Mouse (Mus musculus): ENCODE results near the gene Eif4enif1. TPM values are rescaled to one million over a fixed set of nuclear protein-coding genes. Genes with fewer than 3 reads are reported as not detected.
"Not testable (repeated sequence)": the region's sequence is repeated elsewhere in the genome, so short reads cannot be mapped to it uniquely, and the experiment has no call there.

Gene Eif4enif1
- polyA plus RNA-seq, 1 experiment from 2014 or later: 48.2 TPM

DNA sequence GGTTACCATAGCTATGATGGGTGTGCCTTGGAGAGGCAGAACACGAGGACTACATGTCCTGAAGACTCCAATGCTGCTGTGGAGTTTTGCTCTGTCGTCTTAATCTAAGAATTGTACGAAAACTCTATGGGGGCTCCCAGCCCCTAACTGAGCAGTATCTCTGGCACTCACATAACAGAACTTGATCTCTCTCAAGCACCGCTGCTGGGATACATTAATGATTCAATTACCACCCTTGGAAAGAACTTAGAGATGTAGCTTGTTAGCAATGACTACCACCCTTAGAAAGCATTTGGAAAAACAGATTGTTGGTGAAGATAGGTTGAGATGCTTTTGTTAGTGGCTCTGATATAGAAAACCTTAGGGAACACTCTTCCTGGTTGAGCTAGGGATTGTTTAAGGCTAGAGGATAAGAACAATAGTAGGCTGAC lies 34.6 kb upstream of the Eif4enif1 start:
- H3K9ac ChIP-seq, H3K27me3 ChIP-seq, H3K4me3 ChIP-seq, H3K4me2 ChIP-seq, H3K27ac ChIP-seq, H3K36me3 ChIP-seq, H3K9me3 ChIP-seq, H3K4me1 ChIP-seq: not testable (repeated sequence)
- WGBS: 72% methylated on average over 4 of the region's 4 CpGs
- ATAC-seq (ENCODE audit: borderline replicate concordance, extremely low read depth, low FRiP score, low TSS enrichment): 0 out of 2 replicates have a peak, but pooled peaks have one; percentile 8

DNA sequence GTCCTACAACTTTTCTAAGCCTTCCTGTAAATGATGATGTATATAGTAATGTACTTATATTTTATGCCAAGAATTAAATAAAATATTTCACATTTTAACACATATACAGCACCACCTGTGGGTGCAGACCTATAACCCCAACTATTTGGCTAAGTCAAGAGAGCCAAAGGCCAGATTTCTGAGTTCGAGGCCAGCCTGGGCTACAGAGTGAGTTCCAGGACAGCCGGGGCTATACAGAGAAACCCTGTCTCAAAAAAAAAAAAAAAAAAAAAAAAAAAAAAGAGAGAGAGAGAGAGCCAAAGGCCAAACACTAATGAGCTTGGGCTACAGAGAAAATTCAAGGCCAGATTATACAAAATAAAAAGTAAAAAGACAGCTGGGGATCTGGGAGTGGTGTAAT lies 33.1 kb upstream of the Eif4enif1 start:
- H3K4me1 ChIP-seq, H3K9ac ChIP-seq, H3K4me3 ChIP-seq, H3K27me3 ChIP-seq, H3K27ac ChIP-seq, H3K36me3 ChIP-seq, H3K4me2 ChIP-seq: not testable (repeated sequence)
- peaks cover 14% of the 10 kb centered on the region for H3K9me3 ChIP-seq
- peak; percentile 5; the same call in 1 of the 2 replicates for ATAC-seq (ENCODE audit: borderline replicate concordance, extremely low read depth, low FRiP score, low TSS enrichment)
- 56% methylated on average over 2 of the region's 2 CpGs for WGBS

GRCm38 (mm10) chr11:3171931-3172330 lies 30.3 kb upstream of the Eif4enif1 start:
- not testable (repeated sequence) for ATAC-seq (ENCODE audit: borderline replicate concordance, extremely low read depth, low FRiP score, low TSS enrichment); H3K4me3 ChIP-seq; H3K27me3 ChIP-seq; H3K4me1 ChIP-seq; H3K27ac ChIP-seq; H3K9ac ChIP-seq; H3K36me3 ChIP-seq; H3K4me2 ChIP-seq
- WGBS: 66% methylated on average over 1 of the region's 1 CpGs
- H3K9me3 ChIP-seq: peaks cover 11% of the 10 kb centered on the region; the same call in 1 of the 2 replicates

GRCm38 (mm10) chr11:3172526-3172925 lies 29.7 kb upstream of the Eif4enif1 start:
- 51% methylated on average over 6 of the region's 6 CpGs for WGBS
- peaks cover 11% of the 10 kb centered on the region; the same call in 1 of the 2 replicates for H3K9me3 ChIP-seq
- H3K9ac ChIP-seq; H3K4me3 ChIP-seq; H3K4me2 ChIP-seq; H3K27ac ChIP-seq; H3K27me3 ChIP-seq; ATAC-seq (ENCODE audit: borderline replicate concordance, extremely low read depth, low FRiP score, low TSS enrichment); H3K36me3 ChIP-seq; H3K4me1 ChIP-seq: not testable (repeated sequence)

- H3K4me3 ChIP-seq, H3K27me3 ChIP-seq, H3K4me2 ChIP-seq, H3K36me3 ChIP-seq, H3K9ac ChIP-seq, H3K27ac ChIP-seq, H3K4me1 ChIP-seq: not testable (repeated sequence)
- H3K9me3 ChIP-seq: peaks cover 11% of the 10 kb centered on the region; the same call in 1 of the 2 replicates
- peak; percentile 60 for ATAC-seq (ENCODE audit: borderline replicate concordance, extremely low read depth, low FRiP score, low TSS enrichment)
- WGBS: 78% methylated on average over 11 of the region's 11 CpGs
These were observed 28.5 kb upstream of the Eif4enif1 start for GRCm38 (mm10) chr11:3173425-3174318.

GRCm38 (mm10) chr11:3178968-3179725 lies 23.0 kb upstream of the Eif4enif1 start:
- H3K27ac ChIP-seq; H3K4me1 ChIP-seq; H3K4me2 ChIP-seq; H3K27me3 ChIP-seq; H3K9me3 ChIP-seq; H3K4me3 ChIP-seq; H3K9ac ChIP-seq; ATAC-seq (ENCODE audit: borderline replicate concordance, extremely low read depth, low FRiP score, low TSS enrichment); H3K36me3 ChIP-seq: not testable (repeated sequence)
- WGBS: 80% methylated on average over 6 of the region's 6 CpGs

DNA sequence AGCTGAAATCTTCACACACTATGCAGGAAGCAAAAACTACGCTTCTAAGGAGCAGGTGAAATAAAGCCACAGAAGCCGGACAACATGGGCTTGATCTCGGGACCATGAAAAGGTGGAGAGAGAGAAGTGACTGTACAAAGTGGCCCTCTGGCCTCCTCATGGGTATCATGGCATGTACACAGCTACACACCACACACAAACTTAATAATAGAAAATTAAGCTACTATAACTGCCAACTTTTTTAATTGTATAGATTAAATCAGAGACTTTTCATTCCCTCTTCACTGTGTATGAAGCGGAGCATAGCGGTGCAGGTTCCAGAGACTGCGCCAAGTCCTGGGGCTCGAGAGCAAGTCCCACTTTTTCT lies 22.5 kb upstream of the Eif4enif1 start:
- not testable (repeated sequence) for H3K27ac ChIP-seq
- 80% methylated on average over 7 of the region's 7 CpGs for WGBS

GRCm38 (mm10) chr11:3180510-3181160 lies 21.6 kb upstream of the Eif4enif1 start:
- H3K9ac ChIP-seq; H3K36me3 ChIP-seq; H3K9me3 ChIP-seq; H3K27ac ChIP-seq; H3K4me3 ChIP-seq; H3K4me2 ChIP-seq; H3K27me3 ChIP-seq; H3K4me1 ChIP-seq; ATAC-seq (ENCODE audit: borderline replicate concordance, extremely low read depth, low FRiP score, low TSS enrichment): not testable (repeated sequence)
- 69% methylated on average over 6 of the region's 6 CpGs for WGBS

More for the DNA sequence above, 22.5 kb upstream of the Eif4enif1 start:
- not testable (repeated sequence) for H3K4me1 ChIP-seq; H3K36me3 ChIP-seq; H3K9me3 ChIP-seq; H3K9ac ChIP-seq; H3K27me3 ChIP-seq; H3K4me2 ChIP-seq; H3K4me3 ChIP-seq; ATAC-seq (ENCODE audit: borderline replicate concordance, extremely low read depth, low FRiP score, low TSS enrichment)

DNA sequence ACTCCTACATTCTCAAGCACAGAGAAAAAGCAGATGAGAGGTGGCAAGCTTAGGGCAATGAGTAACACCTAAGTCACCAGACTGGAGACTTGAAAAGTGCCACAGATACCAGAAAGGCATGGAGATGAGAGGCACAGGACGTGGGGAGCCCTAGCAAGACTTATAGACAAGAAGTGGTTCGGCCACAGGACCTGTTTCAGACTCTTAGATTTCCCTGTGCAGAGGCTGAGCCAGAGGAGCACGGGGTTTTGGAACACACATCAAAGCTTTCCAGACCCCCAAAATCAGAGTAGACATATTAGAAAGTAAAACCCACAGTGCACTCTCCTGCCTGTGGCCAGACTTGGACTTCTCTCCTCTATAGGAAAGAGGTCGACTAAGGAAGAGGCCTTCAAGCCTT lies 20.9 kb upstream of the Eif4enif1 start:
- not testable (repeated sequence) for H3K9ac ChIP-seq; H3K4me2 ChIP-seq; H3K27me3 ChIP-seq; H3K27ac ChIP-seq; H3K4me3 ChIP-seq; H3K9me3 ChIP-seq; H3K4me1 ChIP-seq; ATAC-seq (ENCODE audit: borderline replicate concordance, extremely low read depth, low FRiP score, low TSS enrichment); H3K36me3 ChIP-seq
- 44% methylated on average over 4 of the region's 4 CpGs for WGBS

DNA sequence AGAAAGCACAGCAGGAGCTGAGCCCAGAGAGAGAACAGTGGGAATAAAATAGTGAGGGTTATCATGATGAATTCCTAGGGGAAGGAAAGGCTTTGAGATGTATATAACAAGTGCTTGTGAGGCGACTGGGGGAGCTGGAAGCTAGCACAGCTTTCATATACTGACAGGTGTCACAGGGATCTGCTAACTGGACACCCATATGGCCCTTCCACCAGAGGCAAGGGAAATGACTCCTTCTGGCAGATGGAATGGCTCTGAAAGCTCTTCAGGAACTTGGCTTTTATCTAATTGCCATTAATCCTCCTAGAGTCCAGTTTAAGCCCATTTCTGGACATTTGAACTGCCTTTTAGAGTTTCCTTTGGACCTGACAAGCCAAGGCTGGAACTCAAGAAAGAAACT lies 20.2 kb upstream of the Eif4enif1 start:
- not testable (repeated sequence) for H3K27me3 ChIP-seq; H3K27ac ChIP-seq; H3K9me3 ChIP-seq; H3K4me3 ChIP-seq; H3K9ac ChIP-seq; H3K4me2 ChIP-seq; H3K4me1 ChIP-seq; H3K36me3 ChIP-seq; ATAC-seq (ENCODE audit: borderline replicate concordance, extremely low read depth, low FRiP score, low TSS enrichment)
- WGBS: 56% methylated on average over 1 of the region's 1 CpGs

DNA sequence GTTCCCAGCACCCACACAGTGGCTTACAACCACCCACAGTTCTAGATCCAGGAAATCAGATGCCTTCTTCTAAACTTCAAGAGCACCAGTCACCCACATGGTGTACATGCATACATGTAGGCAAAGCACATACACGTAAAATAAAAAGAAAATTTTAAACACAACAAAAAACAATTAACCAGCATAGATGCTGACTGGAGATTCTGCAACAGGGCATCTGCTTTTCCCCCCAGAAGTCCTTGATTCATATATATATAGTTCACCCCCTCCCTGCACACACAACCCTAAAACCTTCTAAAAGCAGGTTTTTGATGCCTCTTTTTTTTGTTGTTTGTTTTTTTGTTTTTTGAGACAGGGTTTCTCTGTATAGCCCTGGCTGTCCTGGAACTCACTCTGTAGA lies 19.5 kb upstream of the Eif4enif1 start:
- H3K4me1 ChIP-seq; H3K4me3 ChIP-seq; H3K36me3 ChIP-seq; H3K4me2 ChIP-seq; H3K27me3 ChIP-seq; ATAC-seq (ENCODE audit: borderline replicate concordance, extremely low read depth, low FRiP score, low TSS enrichment); H3K9ac ChIP-seq; H3K27ac ChIP-seq; H3K9me3 ChIP-seq: not testable (repeated sequence)
- 74% methylated on average over 1 of the region's 1 CpGs for WGBS

- no peaks in the 10 kb centered on the region for H3K27me3 ChIP-seq
- 83% methylated on average over 25 of the region's 25 CpGs for WGBS
- ATAC-seq (ENCODE audit: borderline replicate concordance, extremely low read depth, low FRiP score, low TSS enrichment): no peak
- H3K36me3 ChIP-seq: no peaks in the 10 kb centered on the region
- H3K9ac ChIP-seq: no peak within 1 kb of the TSS
- H3K27ac ChIP-seq: no peak within 1 kb of the TSS
- no peak within 1 kb of the TSS for H3K4me2 ChIP-seq
- H3K4me3 ChIP-seq: no peak within 1 kb of the TSS
- H3K4me1 ChIP-seq: no peaks in the 10 kb centered on the region
- no peaks in the 10 kb centered on the region for H3K9me3 ChIP-seq
These were observed 8.8 kb upstream of the Eif4enif1 start, which contains the start of gene Sfi1 for GRCm38 (mm10) chr11:3193363-3193762. Gene Sfi1 (minus strand): TSS chr11:3193463.
